Mouse (Mus musculus): Measurements from ENCODE around the gene Mrps26. TPM values are rescaled to one million over a fixed set of nuclear protein-coding genes. Genes with fewer than 3 reads are reported as not detected.

Mrps26 gene
- total and polyA plus RNA-seq, 3 experiments, result 68.7 to 101 (median 71.4) TPM

- Histone ChIP-seq H3K79me2 (replicated peaks; ENCODE audit: control insufficient read depth, extremely low read depth, insufficient read depth, poor library complexity, severe bottlenecking) (no peaks in the 10 kb centered on the region), H3K36me3 (replicated peaks in 1 of 2; ENCODE audit: control insufficient read depth in 1 of 2, insufficient read depth in 1 of 2, low read length in 1 of 2) (peaks cover 29 to 78% of the 10 kb centered on the region in 2 experiments), H3K9ac (ENCODE audit: insufficient read depth, low read depth) (no peak overlapping the region), H3K4me3 (replicated peaks in 1 of 3; ENCODE audit: low read depth in 2 of 3, low read length in 2 of 3, poor library complexity in 1 of 3) (no peak overlapping the region), H3K4me2 (ENCODE audit: insufficient read depth, low read depth, poor library complexity, severe bottlenecking) (no peak overlapping the region), H3K4me1 (ENCODE audit: control insufficient read depth in 1 of 2, insufficient read depth in 2 of 2) (peaks cover 0 to 15% of the 10 kb centered on the region in 2 experiments; a peak in 2 of 4 replicates), H3K9me3 (replicated peaks; ENCODE audit: low read length) (no peaks in the 10 kb centered on the region), H3K27ac (ENCODE audit: insufficient read depth, low read depth) (no peak overlapping the region), H3K27me3 (replicated peaks) (no peaks in the 10 kb centered on the region)
- in situ Hi-C loops (cut with MboI; ENCODE audit: low pct_ligation_motif_present, low pct_unique_long_range_greater_than_20kb, low sequenced_read_pairs), result loop anchor here (10.0 to 25.0 kb wide), 2 partner anchors 111 to 269 kb away; partner anchors contain the start of genes Ebf4 and Idh3b
- dilution Hi-C loops (cut with MboI; ENCODE audit: extremely low pct_ligation_motif_present, extremely low pct_unique_long_range_greater_than_20kb, low sequenced_read_pairs), result no loop called here
- TF ChIP-seq USF1 (IDR thresholded peaks at IDR 0.05; ENCODE audit: low read depth, low read length) (no peak), ELF1 (IDR thresholded peaks at IDR 0.05; ENCODE audit: low read depth, low read length) (no peak), PAX5 (IDR thresholded peaks at IDR 0.05; ENCODE audit: low read length) (no peak), EP300 (IDR thresholded peaks at IDR 0.05; ENCODE audit: low read length) (no peak), HCFC1 (IDR thresholded peaks at IDR 0.05; ENCODE audit: low read depth, low read length) (no peak), SMC3 (IDR thresholded peaks at IDR 0.05; ENCODE audit: low read depth, low read length) (no peak), E2F4 (IDR thresholded peaks at IDR 0.05; ENCODE audit: insufficient replicate concordance, low read depth, low read length) (no peak), MYC (IDR thresholded peaks at IDR 0.05; ENCODE audit: low read depth, low read length) (no peak), NELFE (IDR thresholded peaks at IDR 0.05; ENCODE audit: low read depth, low read length) (no peak), KAT2A (IDR thresholded peaks at IDR 0.05; ENCODE audit: insufficient replicate concordance, low read length) (no peak), MEF2A (IDR thresholded peaks at IDR 0.05; ENCODE audit: borderline replicate concordance, low read depth, low read length) (no peak), MAX (IDR thresholded peaks at IDR 0.05; ENCODE audit: low read length) (no peak), USF2 (conservative IDR thresholded peaks at IDR 0.05; ENCODE audit: low read depth, low read length) (no peak)
- no peak for DNase-seq (ENCODE audit: extremely low read depth)
Observed at GRCm38 (mm10) chr2:130556292-130556691, 7.2 kb upstream of the Mrps26 start.

DNA sequence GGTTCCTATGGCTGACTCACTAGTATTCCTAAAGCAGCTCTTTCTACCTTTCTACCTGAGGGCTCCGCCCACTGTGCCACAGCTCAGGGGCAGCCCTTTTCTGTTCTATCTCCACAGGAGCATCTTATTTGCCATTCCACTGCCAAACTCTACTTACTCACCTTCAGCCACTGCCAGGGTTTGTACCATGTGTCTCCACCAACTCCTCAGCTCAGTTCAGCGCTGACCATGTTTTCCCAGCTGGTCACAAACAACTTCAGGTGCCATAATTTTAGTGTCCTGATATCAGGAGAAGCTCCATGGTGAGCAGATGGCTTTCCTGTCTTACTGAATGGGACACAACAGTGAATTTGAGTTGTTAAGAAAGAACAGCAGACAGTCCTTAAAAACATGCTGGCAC lies 6.1 kb upstream of the Mrps26 start:
- no peaks in the 10 kb centered on the region for H3K9me3 ChIP-seq (replicated peaks; ENCODE audit: low read length)
- H3K27ac ChIP-seq (ENCODE audit: insufficient read depth, low read depth), result no peak overlapping the region
- no peak overlapping the region for H3K4me2 ChIP-seq (ENCODE audit: insufficient read depth, low read depth, poor library complexity, severe bottlenecking)
- no peak overlapping the region for H3K9ac ChIP-seq (ENCODE audit: insufficient read depth, low read depth)
- H3K4me3 ChIP-seq (replicated peaks in 1 of 3; ENCODE audit: low read depth in 2 of 3, low read length in 2 of 3, poor library complexity in 1 of 3), result no peak overlapping the region
- H3K4me1 ChIP-seq (ENCODE audit: control insufficient read depth in 1 of 2, insufficient read depth in 2 of 2), result peaks cover 0 to 15% of the 10 kb centered on the region in 2 experiments; a peak in 2 of 4 replicates
- peaks cover 19 to 66% of the 10 kb centered on the region in 2 experiments for H3K36me3 ChIP-seq (replicated peaks in 1 of 2; ENCODE audit: control insufficient read depth in 1 of 2, insufficient read depth in 1 of 2, low read length in 1 of 2)
- no peaks in the 10 kb centered on the region for H3K79me2 ChIP-seq (replicated peaks; ENCODE audit: control insufficient read depth, extremely low read depth, insufficient read depth, poor library complexity, severe bottlenecking)
- DNase-seq (ENCODE audit: extremely low read depth), result no peak
- dilution Hi-C loops (cut with MboI; ENCODE audit: extremely low pct_ligation_motif_present, extremely low pct_unique_long_range_greater_than_20kb, low sequenced_read_pairs) (no loop called here), in situ Hi-C loops (cut with MboI; ENCODE audit: low pct_ligation_motif_present, low pct_unique_long_range_greater_than_20kb, low sequenced_read_pairs) (loop anchor here (10.0 to 25.0 kb wide), 2 partner anchors 113 to 270 kb away; partner anchors contain the start of genes Ebf4 and Idh3b)
- TF ChIP-seq ZMIZ1 (IDR thresholded peaks at IDR 0.05; ENCODE audit: low read depth, low read length) (no peak), SMC3 (IDR thresholded peaks at IDR 0.05; ENCODE audit: low read depth, low read length) (no peak), MXI1 (IDR thresholded peaks at IDR 0.05; ENCODE audit: low read depth, low read length) (no peak), EP300 (IDR thresholded peaks at IDR 0.05; ENCODE audit: low read length) (no peak), PAX5 (IDR thresholded peaks at IDR 0.05; ENCODE audit: low read length) (no peak), UBTF (IDR thresholded peaks at IDR 0.05; ENCODE audit: low read depth, low read length) (no peak), RAD21 (IDR thresholded peaks at IDR 0.05; ENCODE audit: low read depth, low read length) (no peak), MEF2A (IDR thresholded peaks at IDR 0.05; ENCODE audit: borderline replicate concordance, low read depth, low read length) (no peak), ZC3H11A (IDR thresholded peaks at IDR 0.05; ENCODE audit: low read depth, low read length) (no peak), MAX (IDR thresholded peaks at IDR 0.05; ENCODE audit: low read length) (no peak), BHLHE40 (IDR thresholded peaks at IDR 0.05; ENCODE audit: low read depth, low read length) (no peak), CHD2 (IDR thresholded peaks at IDR 0.05; ENCODE audit: low read length) (no peak), ZKSCAN1 (IDR thresholded peaks at IDR 0.05; ENCODE audit: borderline replicate concordance, low read depth, low read length) (no peak), USF2 (conservative IDR thresholded peaks at IDR 0.05; ENCODE audit: low read depth, low read length) (no peak), USF1 (IDR thresholded peaks at IDR 0.05; ENCODE audit: low read depth, low read length) (no peak), POLR2A (IDR thresholded peaks at IDR 0.05; ENCODE audit: low read depth, low read length) (no peak), MYC (IDR thresholded peaks at IDR 0.05; ENCODE audit: low read depth, low read length) (no peak), POLR2AphosphoS2 (IDR thresholded peaks at IDR 0.05; ENCODE audit: low read depth, low read length) (no peak)
- H3K27me3 ChIP-seq (replicated peaks), result no peaks in the 10 kb centered on the region

Measured in CH12.LX (cell line).